ENCODE assay signal across 8 mouse cellular contexts in genomic region chr8:120595963-120596362, GRCm38 (mm10). TPM values are rescaled to one million over a fixed set of nuclear protein-coding genes. Genes with fewer than 3 reads are reported as not detected.
A peak's percentile ranks its signal among the peaks of the same experiment; 100 is the strongest.
DNase-seq lines count a peak whose midpoint lies in the region; ATAC-seq and TF ChIP-seq lines count a peak whose summit lies in the region.

No protein-coding gene starts in this region.

- H3K9me3 ChIP-seq in lung, embryonic 14.5 days (ENCODE audit: low read depth, low read length): no peaks in the 10 kb centered on the region

- ATAC-seq in frontal cortex, adult (ENCODE audit: low TSS enrichment): 0 out of 2 replicates have a peak, but pooled peaks have one; percentile 32
- no peak for ATAC-seq in lung, embryonic 14.5 days (ENCODE audit: insufficient read depth)

- H3K27ac ChIP-seq in lung, embryonic 14.5 days (ENCODE audit: low read depth): no peak overlapping the region

- no peak overlapping the region for H3K9ac ChIP-seq in lung, embryonic 14.5 days

- H3K4me2 ChIP-seq in lung, embryonic 14.5 days: no peak overlapping the region

- H3K4me3 ChIP-seq in lung, embryonic 14.5 days (ENCODE audit: low read depth, low read length): no peak overlapping the region

- peak; percentile 95 for TF ChIP-seq CTCF in lung, embryonic 14.5 days (IDR thresholded peaks at IDR 0.05; ENCODE audit: low read depth)

- H3K4me1 ChIP-seq in lung, embryonic 14.5 days (ENCODE audit: insufficient read depth): peaks cover 5% of the 10 kb centered on the region

- 12% methylated on average over 5 of the region's 5 CpGs for WGBS in lung, embryonic 14.5 days

- no peak for DNase-seq in frontal cortex, postnatal 10 days (ENCODE audit: low spot score in 2 of 2)
- peak; percentile 55 to 61 for DNase-seq in right cerebral cortex, adult 2 months (ENCODE audit: low spot score in 2 of 2)
- DNase-seq in right cerebral cortex, adult 18-20 months: no peak
- DNase-seq in brain, adult 2 months (ENCODE audit: low read depth, low spot score): peak; percentile 81
- peak; percentile 39 for DNase-seq in gastrocnemius, postnatal 14 days
- DNase-seq in lung, embryonic 14.5 days: peak; percentile 81
- DNase-seq in spleen, postnatal 4 days (ENCODE audit: low spot score in 2 of 2): peak; percentile 65 to 88

- no peaks in the 10 kb centered on the region for H3K27me3 ChIP-seq in lung, embryonic 14.5 days (ENCODE audit: insufficient read depth, low read length)

- intact Hi-C loops in gastrocnemius, postnatal 14 days (cut with DNase I; ENCODE audit: low total_unique reads): loop anchor here (10.0 kb wide), 1 partner anchor 421 kb away; the partner anchor contains the start of gene Fam92b

- H3K36me3 ChIP-seq in lung, embryonic 14.5 days (ENCODE audit: insufficient read depth): no peaks in the 10 kb centered on the region

RNA-seq across cellular contexts. Expression of gene Gins2, which starts 6.9 kb away (rescaled TPM):
- 1 to 10 TPM; 2.9 to 3.6 TPM for total RNA-seq in gastrocnemius, postnatal 14 days (2021)
- 131 and 139 TPM in 2 replicates for polyA plus RNA-seq in lung, embryonic 14.5 days (2014; fragmentation: Nextera tagmentation; extraction: Ambion mirVana)

RNA-seq across cellular contexts. Expression of gene 1190005I06Rik, which starts 51.5 kb away (rescaled TPM):
- under 1 TPM; 0.59 to 0.84 TPM for total RNA-seq in gastrocnemius, postnatal 14 days (2021)
- 3.1 and 5.1 TPM in 2 replicates for polyA plus RNA-seq in lung, embryonic 14.5 days (2014; fragmentation: Nextera tagmentation; extraction: Ambion mirVana)

Comparison
In these comparisons a context has a peak if more than half of its experiments do, and no peak if none do; other contexts are left out.
1. DNase-seq: peak in right cerebral cortex, adult 2 months (2 of 2), brain, adult 2 months (single experiment), gastrocnemius, postnatal 14 days (single experiment), lung, embryonic 14.5 days (single experiment) and spleen, postnatal 4 days (2 of 2); none in frontal cortex, postnatal 10 days (0 of 2) and right cerebral cortex, adult 18-20 months (single experiment).